Mouse (Mus musculus): Measurements from ENCODE around the gene Kcnj6.

GRCm38 (mm10) chr16:94994148-94994547 is 3.4 kb downstream of the Kcnj6 start:
- TF ChIP-seq POLR2A (IDR thresholded peaks at IDR 0.05; ENCODE audit: control insufficient read depth, low read depth, low read length) (no peak), CTCF (IDR thresholded peaks at IDR 0.05; ENCODE audit: control insufficient read depth, insufficient read depth, insufficient replicate concordance, low read depth, low read length) (no peak)
